Mouse (Mus musculus) right cerebral cortex, adult 2 months (tissue): ENCODE data around the gene Mgat2.

Experiments used
- DNase-seq, 2 experiments: peaks; one replicate each; pipeline ENCODE4 v3.0.0; 2021 to 2022; ENCODE audit warnings: low spot score in 2 of 2

Gene Mgat2

DNA sequence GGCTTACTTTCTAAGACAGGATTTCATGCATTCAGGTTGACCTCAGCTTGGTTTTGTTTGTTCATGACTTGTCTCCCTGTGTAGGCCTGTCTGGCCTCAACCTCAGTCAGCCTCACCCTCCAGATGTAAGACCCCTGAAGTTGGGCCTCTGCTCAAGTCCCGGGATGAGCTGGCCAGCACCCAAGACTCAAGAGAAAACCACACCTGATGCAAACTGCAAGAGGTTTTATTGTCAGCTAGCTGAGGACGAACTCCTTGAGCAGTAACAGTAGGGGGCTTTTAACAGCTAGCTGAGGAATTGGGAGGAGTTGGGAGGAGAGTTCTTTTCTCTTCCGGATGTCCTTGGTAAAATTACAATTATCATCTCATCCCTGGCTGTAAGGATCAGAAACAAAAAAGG lies 6.4 kb upstream of the Mgat2 start:
- no peak for DNase-seq

DNA sequence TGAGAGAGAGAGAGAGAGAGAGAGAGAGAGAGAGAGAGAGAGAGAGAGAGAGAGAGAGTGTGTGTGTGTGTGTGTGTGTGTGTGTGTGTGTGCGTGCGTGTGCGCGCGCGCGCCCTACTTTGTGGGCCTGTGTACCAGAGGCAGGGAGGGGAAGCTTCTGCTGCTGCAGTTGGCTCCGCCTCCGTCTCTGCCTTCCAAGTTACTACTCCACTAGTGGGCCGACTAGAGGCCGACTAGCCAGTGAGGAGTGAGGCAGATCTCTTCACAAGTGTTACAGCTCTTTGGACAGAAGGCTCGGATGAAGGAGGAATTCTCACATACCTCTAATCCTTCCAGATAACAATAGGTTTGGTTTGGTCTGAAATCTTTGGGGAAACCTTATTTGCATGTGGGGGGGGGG lies 4.6 kb upstream of the Mgat2 start:
- no peak for DNase-seq

DNA sequence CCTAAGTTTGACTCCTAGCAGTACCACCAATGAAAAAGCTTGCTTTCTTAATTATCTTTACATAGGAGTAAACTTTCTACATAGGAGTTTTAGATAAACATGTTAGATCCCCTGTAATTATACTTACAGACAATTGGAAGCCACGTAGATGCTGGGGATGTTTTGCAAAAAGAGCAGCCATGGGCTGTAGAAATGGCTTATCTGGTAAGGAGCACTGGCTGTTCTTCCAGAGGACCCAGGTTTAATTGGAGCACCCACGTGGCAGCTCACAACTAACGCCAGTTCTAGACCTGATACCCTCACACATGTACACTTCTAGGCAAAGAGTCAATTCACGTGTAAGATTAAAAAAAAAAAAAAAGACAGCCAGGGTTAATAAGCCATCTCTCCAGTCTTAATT lies 2.2 kb upstream of the Mgat2 start:
- DNase-seq: no peak

DNA sequence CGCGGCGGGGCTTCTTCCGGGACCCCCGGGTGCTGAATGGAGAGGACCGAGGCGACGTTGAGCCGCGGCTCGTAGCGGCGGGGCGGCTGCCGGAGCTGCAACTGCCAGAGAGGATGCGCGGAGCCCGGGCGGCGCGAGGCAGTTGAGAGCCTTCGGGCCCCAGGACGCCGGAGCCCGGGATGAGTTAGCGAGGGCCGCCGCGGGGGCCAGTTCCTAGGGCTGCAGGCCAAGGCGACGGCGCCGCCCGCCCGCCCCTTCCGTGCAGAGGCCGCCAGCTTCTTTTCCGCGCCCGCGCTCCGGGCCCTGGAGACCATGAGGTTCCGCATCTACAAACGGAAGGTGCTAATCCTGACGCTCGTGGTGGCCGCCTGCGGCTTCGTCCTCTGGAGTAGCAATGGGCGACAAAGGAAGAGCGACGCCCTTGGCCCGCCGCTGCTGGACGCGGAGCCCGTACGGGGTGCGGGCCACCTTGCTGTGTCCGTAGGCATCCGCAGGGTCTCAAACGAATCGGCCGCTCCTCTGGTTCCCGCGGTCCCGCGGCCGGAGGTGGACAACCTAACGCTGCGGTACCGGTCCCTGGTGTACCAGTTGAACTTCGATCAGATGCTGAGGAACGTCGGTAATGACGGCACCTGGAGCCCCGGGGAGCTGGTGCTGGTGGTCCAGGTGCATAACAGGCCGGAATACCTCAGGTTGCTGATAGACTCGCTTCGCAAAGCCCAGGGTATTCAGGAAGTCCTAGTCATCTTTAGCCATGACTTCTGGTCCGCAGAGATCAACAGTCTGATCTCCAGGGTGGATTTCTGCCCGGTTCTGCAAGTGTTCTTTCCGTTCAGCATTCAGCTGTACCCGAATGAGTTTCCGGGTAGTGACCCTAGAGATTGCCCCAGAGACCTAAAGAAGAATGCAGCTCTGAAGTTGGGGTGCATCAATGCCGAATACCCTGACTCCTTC lies 662 bp downstream of the Mgat2 start:
- DNase-seq: peak; percentile 44 to 59

DNA sequence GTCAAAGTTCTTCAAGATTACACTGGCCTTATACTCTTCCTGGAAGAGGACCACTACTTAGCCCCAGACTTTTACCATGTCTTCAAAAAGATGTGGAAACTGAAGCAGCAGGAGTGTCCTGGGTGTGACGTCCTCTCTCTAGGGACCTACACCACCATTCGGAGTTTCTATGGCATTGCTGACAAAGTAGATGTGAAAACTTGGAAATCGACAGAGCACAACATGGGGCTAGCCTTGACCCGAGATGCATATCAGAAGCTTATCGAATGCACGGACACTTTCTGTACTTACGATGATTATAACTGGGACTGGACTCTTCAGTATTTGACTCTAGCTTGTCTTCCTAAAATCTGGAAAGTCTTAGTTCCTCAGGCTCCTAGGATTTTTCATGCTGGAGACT lies 1.4 kb downstream of the Mgat2 start:
- DNase-seq: no peak

DNA sequence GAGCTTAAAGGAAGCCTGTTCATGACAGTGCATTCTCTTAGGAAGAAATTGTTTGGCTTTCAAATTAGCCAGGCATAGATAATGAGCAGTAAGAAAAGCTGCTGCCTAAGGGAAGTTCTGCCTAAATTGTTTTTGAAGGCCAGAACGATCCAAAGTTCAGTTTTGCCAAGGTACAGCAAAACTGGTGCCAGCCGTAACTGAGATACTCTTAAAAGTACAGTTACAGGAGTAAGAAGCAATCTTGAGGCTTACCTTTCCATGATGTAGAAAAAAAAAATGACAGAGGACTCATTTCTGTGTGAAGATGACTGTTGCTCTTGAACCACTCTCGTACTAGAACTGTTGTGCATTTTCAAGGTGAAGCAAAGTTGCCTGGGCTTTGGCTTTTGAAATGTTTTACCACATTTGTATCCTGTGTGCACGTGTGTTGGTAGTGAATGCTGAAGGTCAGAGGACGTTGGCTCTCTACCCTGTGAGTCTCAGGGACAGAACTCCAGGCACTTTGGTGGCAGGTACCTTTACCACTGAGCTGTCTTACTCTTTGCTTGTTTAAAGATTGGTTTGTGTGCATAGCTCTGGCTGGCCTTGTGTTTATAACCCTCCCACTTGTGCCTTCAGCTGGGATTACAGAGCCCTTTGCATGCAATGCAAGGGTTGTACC lies 3.0 kb downstream of the Mgat2 start:
- DNase-seq: no peak

DNA sequence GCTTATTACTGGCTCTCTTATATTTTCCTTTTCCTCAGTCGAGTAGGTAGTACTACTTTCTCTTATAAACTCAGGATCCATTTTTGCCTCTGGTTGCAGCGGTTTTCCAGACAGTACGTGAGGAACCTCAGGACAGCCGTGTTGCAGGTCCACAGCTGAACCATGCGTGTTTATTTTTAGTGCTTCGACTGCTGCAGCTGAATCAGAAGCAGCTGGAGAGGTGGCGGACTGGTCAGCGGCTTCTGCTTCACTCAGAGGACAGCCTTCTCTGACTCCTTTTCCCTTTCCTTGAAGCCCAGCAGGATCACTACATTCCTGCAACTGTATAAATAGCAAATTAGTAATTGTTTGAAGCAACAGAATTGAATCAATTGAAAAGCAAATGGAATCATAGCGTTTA lies 6.1 kb downstream of the Mgat2 start:
- no peak for DNase-seq

DNA sequence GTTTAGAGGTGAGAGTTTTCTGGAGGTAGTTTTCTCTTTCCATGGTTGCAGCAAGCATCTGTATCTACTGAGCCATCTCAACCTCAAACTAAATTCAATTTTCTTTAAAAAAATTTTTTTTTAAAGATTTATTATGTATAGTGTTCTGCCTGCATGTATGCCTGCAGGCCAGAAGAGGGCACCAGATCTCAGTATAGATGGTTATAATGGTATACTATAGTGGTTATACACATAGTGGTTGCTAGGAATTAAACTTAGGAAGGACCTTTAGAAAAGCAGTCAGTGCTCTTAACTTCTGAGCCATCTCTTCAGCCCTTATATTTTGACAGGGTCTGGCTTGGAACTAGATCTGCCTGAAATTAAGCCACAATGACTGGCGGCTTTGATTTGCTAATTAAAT lies 6.6 kb downstream of the Mgat2 start:
- DNase-seq: no peak

DNA sequence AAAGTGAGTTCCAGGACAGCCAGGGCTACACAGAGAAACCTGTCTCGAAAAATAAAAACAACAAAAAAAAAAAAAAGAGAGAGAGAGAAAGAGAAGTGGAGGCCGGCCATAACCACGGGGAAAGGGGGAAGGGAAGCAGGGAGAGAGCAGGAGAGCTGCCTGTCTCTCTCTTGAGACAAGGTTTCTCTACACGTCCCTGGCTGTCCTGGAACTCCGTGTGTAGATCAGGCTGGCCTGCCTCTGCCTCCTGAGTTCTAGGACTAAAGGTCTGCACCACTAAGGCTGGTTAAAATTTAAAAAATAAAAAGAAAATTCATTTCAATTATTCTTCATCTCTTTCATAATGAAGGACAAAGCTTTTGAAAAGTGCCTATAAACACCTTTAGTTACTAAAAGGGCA lies 7.4 kb downstream of the Mgat2 start:
- DNase-seq: no peak

DNA sequence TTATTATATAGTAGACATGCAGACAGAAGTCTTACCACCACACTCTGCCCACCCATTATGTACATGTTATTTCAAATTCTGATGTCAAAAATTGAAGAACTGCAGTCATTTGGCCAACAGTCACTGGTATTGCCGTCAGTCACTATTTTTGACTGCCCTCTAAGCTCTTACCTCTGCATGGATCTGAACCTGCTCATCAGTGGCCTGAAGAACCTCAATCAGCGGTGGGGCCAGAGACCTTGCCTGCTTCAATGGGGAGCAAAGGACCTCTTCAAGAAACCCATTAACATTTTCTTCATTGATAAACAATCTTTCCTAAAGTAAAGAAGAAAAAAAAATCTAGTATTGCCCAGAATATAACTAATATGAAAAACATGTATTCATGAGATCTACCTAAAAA lies 8.7 kb downstream of the Mgat2 start:
- no peak for DNase-seq

DNA sequence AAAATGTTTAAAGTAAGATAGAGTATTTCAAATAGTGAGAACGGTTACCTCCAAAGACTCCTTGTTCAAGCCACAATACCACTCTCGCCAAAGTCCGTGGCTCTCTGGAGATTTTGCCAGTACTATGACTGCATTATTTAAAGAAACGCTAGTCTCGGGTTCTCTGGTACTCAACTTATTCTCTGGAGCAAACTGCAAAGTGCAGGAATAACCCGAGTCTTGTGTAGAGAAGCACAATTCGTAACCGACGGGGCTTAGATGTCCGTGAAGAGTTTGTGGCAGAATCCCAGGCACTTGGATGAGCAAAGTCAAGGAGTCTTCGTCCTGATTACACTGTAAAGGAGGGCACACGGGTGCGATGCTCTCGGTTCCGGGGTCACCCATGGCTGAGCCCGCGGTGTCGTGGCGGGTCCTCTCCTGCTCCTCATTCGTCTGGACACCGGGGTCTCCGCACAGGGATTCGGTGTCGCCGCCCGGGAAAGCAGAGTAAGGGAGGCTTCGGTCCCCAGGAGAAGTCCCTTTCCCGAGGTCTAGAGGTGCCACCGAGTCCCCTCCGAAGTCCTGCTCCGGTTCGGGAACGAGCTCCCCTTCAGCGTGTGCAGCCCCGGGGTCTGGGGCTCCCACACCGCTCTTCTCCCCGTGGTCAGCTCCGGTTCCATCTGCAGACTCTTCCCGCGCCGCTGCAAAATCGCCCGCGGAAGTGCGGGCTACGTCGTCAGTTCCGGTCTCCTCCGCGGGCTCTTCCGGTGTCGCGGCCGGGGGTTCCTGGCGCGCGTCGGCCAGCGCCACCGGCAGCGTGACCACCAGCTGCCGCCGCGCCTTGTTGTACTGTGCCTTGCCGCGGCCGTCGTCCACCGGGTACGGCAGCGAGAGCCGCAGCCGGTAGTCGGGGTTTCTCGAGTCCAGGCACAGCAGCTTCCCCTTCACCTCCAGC lies 12.8 kb downstream of the Mgat2 start, which contains the start of gene Gm49383:
Gm49383 (minus strand) TSS at position 661 of the 934 bp plus-strand sequence.
- DNase-seq: peak; percentile 61 to 66

DNA sequence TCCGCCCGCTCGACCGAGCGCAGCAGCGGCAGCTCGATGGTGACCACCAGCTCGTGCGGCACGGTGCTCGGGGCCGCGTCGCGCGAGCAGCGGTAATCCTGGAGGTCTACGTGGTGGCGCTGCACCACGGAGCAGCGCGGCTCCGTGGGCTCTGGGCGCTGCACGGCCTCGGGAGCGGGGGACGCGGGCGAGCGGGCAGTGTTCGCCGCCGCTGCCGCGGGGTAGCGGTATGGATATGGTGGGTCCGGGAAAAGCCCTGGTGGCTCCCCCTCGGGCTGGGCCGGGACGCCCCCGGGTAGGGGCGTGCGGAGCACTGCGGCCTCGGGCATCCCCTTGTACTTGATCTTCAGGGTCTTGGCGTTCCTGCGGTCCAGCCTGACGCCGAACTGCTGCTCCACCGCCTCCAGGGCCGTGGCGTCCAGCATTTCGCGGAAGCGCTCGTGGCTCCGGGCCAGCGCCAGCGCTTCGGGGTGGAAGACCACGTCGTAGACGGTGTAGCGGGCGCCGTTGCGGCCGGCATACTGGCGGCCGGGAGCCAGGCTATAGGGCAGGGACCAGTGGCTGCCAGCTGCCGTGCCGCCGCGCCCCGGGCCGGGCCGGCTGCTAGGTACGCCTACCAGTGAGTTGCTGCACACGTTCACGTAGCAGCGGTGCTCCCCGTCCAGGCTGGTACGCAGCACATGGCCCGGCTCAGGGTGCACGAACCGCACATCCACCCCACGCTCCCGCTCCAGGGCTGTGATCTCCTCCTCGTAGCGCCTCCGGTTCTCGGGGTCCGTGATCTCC lies 13.6 kb downstream of the Mgat2 start:
- peak in 1 of 2 experiments; percentile 43 for DNase-seq

DNA sequence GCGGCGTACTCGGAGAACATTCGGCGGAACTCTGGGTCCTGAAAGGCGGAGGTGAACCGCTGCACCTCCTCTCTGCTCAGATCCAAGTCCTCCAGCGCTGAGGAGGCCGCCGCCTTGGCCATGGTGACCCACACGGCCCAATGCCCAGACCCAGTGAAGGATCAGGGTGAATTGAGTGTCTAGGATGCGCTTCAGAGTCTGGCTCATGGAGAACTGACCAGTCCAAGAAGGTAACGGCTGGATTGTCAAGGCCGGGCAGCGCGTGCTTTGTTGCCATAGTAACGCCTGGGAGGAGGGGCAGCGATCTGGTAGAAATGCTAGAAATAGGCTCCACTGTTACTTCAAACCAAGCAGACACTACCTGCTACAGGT lies 14.2 kb downstream of the Mgat2 start, which contains the start of gene Dnaaf2:
Dnaaf2 (minus strand) TSS at position 266 of the 372 bp plus-strand sequence.
- peak; percentile 74 to 75 for DNase-seq

DNA sequence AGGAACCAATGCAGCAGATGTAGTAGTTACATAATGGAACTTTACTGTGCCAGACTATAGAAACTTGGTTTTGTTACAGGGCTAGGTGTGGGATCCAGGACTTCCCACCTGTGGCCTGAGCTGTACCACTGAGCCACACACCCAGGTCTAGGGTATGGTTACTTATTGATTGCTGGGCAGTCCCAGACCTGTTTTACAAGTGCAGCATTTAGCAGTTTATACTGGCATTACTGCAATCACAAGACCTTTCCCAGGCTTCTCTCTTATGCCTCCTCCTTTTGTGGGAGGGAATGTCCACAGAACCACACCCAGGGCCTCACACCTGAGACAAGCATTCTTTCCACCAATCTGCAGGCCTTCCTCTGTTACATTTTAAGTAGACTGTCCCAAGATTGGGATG lies 15.0 kb downstream of the Mgat2 start:
- DNase-seq: no peak

DNA sequence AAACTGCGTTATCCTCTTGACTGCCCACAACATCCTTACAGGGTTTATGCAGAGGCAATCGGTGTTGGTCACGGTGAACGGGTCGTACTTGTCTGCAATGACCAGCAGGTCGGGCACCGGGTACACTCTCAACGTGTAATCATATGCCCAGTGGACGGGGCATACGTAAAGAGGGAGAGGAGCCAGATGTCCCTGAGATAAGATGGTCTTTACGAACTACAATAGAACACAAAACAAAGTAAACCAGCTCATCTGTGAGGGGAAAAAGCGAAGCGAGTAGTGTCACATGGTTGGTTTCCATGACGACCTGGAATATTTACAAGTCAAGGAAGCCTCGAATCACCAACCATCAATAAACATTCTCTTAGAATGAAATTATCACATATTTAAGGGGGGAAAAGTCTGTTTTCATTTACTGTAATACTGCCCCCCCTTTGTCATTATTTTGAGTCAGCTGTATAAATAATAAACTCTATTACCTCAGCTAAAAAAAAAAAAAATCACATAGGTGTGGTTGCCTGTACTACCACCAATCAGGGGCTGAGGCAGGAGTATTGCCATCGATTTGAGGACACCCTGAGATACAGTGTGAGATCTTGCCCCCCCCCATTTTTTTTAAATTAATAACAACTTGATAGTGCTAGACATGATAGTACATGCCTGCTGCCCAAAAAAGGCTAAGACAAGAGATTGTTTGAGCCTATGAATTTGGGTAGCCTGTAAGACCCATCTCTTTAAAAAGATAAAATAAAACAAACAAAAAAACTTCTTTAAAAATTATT lies 20.3 kb downstream of the Mgat2 start, which contains the start of gene Gm49384:
Gm49384 (minus strand) TSS at position 216 of the 782 bp plus-strand sequence.
- DNase-seq: no peak

DNA sequence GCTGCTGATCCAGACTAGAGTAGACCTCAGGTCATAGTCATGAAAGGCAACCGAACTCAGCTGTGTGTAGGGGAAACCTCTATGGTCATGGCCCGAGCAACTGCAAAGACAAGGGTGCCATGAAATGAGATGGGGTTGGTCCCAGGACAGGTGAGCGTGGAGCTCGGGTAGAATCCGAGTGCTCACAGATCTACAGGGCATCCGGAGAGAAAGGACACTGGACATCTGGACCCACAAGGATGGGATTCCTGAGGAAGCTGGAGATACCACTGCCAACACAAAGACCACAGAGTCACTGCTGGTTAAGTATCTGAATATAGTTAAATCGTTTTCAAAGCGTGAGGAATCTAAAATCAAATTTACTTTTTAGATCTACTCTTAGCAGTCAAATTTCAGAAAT lies 23.4 kb downstream of the Mgat2 start:
- no peak for DNase-seq

DNA sequence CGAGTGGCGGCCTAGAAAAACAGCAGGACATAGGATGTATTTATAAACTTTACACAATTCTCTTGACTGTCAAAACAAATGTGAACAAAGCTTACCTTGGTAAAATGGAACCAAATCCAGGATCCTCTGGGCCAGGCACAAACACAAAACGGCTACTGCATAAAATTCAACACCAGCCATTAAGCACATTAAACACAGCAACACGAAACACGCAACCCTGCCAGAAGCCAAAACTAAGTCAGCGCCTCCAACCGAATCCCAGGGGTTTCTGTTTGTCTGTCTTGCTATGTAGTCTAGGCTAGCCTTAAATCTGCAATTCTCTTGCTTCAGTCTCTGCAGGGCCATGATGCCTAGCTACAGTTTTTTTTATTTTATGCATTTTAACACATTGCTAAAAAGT lies 24.0 kb downstream of the Mgat2 start:
- no peak for DNase-seq

DNA sequence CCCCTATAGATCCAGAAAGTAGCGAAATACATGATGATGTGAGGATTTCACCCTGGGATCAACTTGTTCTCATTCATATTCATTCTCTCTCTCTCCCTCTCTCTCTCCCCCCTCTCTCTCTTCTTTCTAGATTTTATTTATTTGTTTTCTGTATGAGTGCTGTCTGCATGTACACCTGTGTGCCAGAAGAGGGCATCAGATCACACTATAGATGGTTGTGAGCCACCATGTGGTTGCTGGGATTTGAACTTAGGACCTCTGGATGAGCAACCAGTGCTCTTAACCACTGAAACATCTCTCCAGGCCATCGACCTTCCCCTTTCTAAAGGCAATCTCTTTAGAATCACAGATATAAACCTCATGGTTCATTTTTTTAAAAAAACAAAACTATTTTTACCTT lies 24.6 kb downstream of the Mgat2 start:
- no peak for DNase-seq

DNA sequence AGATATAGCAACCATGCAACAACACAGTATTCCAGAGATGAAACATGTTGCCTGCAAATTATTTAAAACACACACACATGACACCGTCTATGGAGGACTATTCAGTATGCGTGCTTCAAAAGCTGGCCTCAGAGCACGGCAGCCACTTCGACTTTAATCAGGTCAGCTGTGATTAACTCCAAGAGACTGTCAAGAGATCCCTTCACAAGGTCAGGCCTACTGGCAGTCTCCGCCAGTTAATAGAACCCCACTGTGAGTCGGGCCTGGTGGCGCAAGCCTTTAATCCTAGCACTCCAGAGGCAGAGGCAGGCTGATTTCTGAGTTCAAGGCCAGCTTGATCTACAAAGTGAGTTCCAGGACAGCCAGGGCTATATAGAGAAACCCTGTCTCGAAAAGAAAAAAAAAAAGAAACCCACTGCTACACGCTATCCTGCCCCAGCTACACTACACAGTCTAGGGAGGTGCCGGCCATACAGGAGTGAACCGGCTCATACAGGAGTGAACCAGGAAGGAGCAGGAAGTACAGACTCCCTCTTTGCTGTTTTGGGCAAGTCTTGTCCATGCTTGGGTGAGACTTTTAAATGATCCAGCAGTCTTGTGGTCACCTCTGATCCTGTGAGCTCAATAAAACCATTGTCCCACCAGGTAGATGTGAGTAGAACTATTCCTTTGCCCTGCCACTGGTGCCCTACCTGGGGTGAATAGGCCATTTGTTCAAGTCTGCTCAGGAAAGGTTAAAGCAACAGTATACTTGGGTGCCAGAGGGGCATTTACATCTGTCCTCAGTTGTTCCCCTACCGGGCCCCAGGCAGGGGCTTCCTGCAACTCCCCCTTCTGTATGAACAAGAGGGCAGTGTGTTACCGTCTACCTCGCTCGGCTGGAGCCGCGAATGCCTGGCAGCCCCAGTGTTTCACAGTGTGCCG lies 26.4 kb downstream of the Mgat2 start:
- DNase-seq: no peak
